Mouse (Mus musculus) cortical plate, adult 2 months (tissue): ENCODE measurements at regions not wholly inside any gene's neighbourhood (a gene's known extent, or its start where the extent isn't known, plus 50 kb on each side); places are given as distances from the start of the nearest gene placed in this dataset.
"Not testable (repeated sequence)": the region's sequence is repeated elsewhere in the genome, so short reads cannot be mapped to it uniquely, and the experiment has no call there.

Source experiments
- H3K27ac ChIP-seq: fragments of 200-500 bp; 2 replicates; pipeline ENCODE4 v1.5.1; 2012; ENCODE audit warnings: low read length, control low read depth, inconsistent platforms; ENCODE audit not compliant: insufficient read depth
- H3K4me1 ChIP-seq: fragments of 200-500 bp; 2 replicates; pipeline ENCODE4 v1.6.1; 2011; ENCODE audit warnings: low read length; ENCODE audit not compliant: control insufficient read depth, insufficient read depth
- H3K4me3 ChIP-seq: fragments of 200-500 bp; 2 replicates; pipeline ENCODE4 v1.5.1; 2011; ENCODE audit warnings: mild to moderate bottlenecking, low read length, control low read depth; ENCODE audit not compliant: insufficient read depth
- CTCF ChIP-seq: fragments of 200-500 bp; IDR thresholded peaks from 2 replicates; pipeline ENCODE4 v1.5.1; 2011; ENCODE audit warnings: mild to moderate bottlenecking, control low read depth, low read length; ENCODE audit not compliant: insufficient read depth; ENCODE audit errors: extremely low read depth
- POLR2A ChIP-seq: fragments of 200-500 bp; IDR thresholded peaks from 2 replicates; pipeline ENCODE4 v1.6.1; 2011; ENCODE audit warnings: mild to moderate bottlenecking, low read length, control low read depth; ENCODE audit not compliant: insufficient read depth; ENCODE audit errors: extremely low read depth

DNA sequence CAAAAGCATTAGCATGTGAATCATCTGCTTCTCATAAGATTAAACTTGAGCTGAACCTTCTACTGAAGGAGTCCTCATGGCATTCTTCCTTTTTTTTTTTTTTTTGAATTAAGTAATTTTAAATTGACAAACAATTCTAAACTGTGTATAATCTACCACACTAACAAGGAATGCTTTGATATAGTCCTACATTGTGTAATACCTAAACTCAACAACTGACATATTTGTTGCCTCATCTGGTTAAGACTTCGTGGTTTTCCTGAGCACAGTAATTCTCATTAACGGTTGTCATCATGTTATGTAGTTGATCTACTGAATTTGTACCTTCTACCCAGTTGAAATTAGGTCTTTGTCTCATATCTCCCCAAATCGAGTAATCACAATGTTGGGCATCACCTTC is 83.9 kb upstream of the Hcrtr2 start:
- Histone ChIP-seq H3K4me3 (no peak overlapping the region), H3K4me1 (no peaks in the 10 kb centered on the region), H3K27ac (no peak overlapping the region)
- no peak for TF ChIP-seq CTCF
- TF ChIP-seq POLR2A: no peak

DNA sequence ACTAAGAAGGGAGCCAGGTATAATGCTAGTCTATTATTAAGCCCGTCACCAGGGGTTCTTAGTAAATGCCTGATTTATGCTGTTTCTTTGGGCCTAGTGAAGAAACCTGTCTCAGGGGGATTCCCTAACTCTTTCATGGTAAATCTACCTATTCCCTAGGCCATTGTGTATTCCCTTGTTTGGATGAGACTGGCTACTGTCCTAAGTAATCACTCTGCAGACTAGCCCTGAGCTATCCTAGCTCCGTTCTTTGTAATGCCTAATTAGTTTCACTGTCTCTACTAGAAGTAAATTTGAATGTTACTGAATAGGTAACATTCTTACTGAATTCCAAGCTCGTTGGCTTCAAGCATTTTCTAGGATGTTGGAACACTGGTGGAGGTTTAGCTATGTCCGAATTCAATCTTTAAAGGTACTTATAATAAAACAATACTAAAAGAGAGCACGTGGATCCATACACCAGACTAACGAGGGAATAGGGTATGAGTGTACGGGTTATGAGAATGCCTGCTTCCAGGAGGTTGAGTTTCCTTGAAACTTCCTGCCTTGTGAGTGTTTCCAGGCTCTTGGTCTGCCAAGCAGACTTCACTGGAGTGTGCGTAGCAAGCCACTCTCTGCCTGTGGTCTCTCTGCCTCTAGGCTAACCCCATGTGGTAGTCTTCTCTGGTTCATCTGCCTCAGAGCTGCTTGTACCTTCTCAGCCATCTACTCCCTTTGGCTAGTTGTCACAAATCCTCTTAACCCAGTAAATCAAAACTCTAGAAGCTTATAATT is 78.4 kb upstream of the Hcrtr2 start:
- H3K4me3 ChIP-seq, H3K27ac ChIP-seq, H3K4me1 ChIP-seq: not testable (repeated sequence)

DNA sequence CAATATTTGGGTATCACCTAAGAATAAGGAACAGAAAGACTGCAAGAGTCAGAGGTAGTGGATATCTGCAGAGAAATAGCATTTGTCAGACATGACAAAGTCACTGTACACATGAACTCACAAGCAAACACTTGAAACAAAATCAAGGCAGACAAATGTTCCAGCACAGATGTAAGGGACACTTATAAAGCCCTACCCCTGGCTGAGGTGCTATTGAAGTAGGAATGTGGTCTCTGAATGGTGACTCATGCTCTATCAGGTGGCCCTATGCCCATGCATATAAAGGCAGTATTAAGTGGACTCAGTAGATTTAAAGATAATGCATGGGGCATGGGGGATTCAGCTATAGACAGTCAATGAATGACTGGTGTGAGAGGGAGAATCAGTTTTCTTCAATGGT is 77.2 kb upstream of the Hcrtr2 start:
- Histone ChIP-seq H3K4me3 (no peak overlapping the region), H3K4me1 (no peaks in the 10 kb centered on the region), H3K27ac (no peak overlapping the region)
- TF ChIP-seq POLR2A (no peak), CTCF (no peak)

DNA sequence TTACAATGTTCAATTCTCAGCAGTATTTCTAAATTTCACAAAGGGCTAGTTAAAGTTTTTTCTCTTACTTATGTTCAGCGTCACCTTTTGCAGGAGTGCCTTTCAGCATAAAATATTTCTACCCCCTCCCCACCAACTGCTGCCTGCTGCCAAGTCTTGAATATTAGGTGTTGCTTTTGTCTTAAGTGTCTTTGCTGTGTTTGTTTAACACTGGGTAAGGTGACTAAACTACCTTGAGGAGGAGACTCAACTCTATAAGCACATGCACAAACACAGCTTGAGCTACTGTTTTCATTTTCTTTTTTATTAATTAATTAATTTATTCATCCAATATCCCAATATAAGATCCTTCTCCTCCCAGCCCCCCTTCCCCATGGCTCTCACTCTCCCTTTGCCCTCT is 70.1 kb upstream of the Hcrtr2 start:
- no peak overlapping the region for H3K27ac ChIP-seq
- no peak overlapping the region for H3K4me3 ChIP-seq
- no peaks in the 10 kb centered on the region for H3K4me1 ChIP-seq
- no peak for TF ChIP-seq POLR2A
- no peak for TF ChIP-seq CTCF

DNA sequence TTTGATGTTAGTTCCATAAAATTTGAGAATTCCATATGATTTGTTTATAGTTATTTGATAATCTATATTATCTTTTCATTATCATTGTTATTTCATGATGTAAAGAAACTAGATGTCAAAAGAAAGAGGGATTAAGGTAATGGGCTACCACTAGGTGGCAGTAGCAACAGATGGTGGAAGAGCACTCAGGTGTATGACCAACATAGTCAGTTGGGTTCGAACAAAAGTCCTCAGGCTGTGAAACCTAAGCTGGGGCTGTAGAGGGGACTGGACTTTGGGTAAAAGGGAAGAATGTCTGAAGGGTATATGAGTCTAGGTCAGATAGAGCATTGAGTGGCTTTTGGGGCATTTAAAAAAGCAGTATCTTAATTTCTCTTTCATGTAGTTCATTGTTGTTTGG is 67.2 kb upstream of the Hcrtr2 start:
- TF ChIP-seq CTCF (peak; percentile 55; the same call in 1 of the 2 replicates), POLR2A (no peak)
- Histone ChIP-seq H3K4me1 (no peaks in the 10 kb centered on the region), H3K27ac (no peak overlapping the region), H3K4me3 (no peak overlapping the region)
